Mouse (Mus musculus): ENCODE results near the gene Hist1h2bp.
"Not testable (repeated sequence)": the region's sequence is repeated elsewhere in the genome, so short reads cannot be mapped to it uniquely, and the experiment has no call there.

DNA sequence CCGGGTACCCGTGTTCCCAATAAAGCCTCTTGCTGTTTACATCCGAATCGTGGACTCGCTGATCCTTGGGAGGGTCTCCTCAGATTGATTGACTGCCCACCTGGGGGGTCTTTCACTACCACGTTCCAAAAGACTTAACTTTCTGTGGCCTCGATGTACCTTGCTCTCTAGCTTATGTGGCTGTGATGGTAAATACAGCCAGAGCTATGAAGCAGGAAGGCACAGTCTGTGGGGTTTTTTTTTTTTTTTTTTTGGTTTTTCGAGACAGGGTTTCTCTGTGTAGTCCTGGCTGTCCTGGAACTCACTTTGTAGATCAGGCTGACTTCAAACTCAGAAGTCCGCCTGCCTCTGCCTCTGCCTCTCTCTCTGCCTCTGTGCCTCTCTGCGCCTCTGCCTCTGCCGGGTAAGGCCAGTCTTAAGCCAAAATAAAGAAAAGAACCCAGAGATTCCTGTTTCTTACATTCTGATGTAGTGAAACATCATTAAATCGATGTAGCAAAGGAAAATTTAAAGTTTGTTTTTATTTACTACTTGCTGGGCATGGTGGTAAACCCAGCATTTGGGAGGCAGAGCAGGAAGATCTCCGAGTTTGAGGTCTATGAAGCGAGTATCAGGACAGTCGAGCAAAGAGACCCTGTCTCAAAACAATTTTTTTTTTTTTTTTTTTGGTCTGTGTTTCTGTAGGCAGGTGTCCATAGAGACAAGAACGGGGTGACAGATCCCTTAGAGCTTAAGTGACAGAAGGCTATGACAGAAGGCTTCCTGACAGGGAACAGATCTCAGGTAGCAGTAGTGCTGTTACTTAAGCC lies 33.0 kb downstream of the Hist1h2bp start:
- TF ChIP-seq CTCF (IDR thresholded peaks at IDR 0.05; ENCODE audit: borderline replicate concordance, control insufficient read depth, extremely low read depth, insufficient read depth, low read length, poor library complexity); POLR2A (IDR thresholded peaks at IDR 0.05; ENCODE audit: control insufficient read depth, extremely low read depth, insufficient read depth, low read length, poor library complexity): not testable (repeated sequence)

All from thymus, adult 2 months (tissue).